25 mouse cellular contexts compared by ENCODE assay signal in genomic region chr11:85825823-85826222, GRCm38 (mm10). TPM values are rescaled to one million over a fixed set of nuclear protein-coding genes. Genes with fewer than 3 reads are reported as not detected.
DNase-seq lines count a peak whose midpoint lies in the region; TF ChIP-seq lines count a peak whose summit lies in the region.
"Had no signal": no experiment of that assay in that cellular context is flagged by ENCODE, and none has a peak within 500 bp of the region (broad histone marks: within the 10 kb centered on the region; RNA-seq: fewer than 3 reads in every experiment).

No protein-coding gene starts in this region.

- WGBS in heart, embryonic 10.5 days = 45% methylated on average over 7 of the region's 7 CpGs
- WGBS in heart, adult 2 months = 68% methylated on average over 7 of the region's 7 CpGs

- peaks cover 98% of the 10 kb centered on the region for H3K27me3 ChIP-seq in heart, embryonic 10.5 days (ENCODE audit: insufficient read depth, poor library complexity, severe bottlenecking)
- H3K27me3 ChIP-seq in heart, adult 2 months (ENCODE audit: control insufficient read depth, insufficient read depth, low read length) = peaks cover 4% of the 10 kb centered on the region; the same call in 1 of the 2 replicates

- no peak for TF ChIP-seq EP300 in heart, adult 2 months (IDR thresholded peaks at IDR 0.05; ENCODE audit: insufficient read depth, low read depth, low read length)

- DNase-seq in heart, embryonic 10.5 days (ENCODE audit: low spot score) = no peak
- DNase-seq in heart, adult 2 months = no peak
- peak; percentile 82 for DNase-seq in kidney, adult 11 months
- DNase-seq in kidney, adult 8-10 months = peak; percentile 74 to 81
- peak; percentile 67 for DNase-seq in kidney, postnatal 14 days
- no peak for DNase-seq in cerebellum, postnatal 36 days
- DNase-seq in frontal cortex, postnatal 36 days (ENCODE audit: low spot score in 2 of 2) = no peak
- no peak for DNase-seq in spleen, adult 18-20 months
- DNase-seq: cerebellum, adult 9-10 months; gastrocnemius, postnatal 10 days; heart, adult 18-20 months had no signal

- H3K9me3 ChIP-seq in heart, embryonic 10.5 days = no peaks in the 10 kb centered on the region
- H3K9me3 ChIP-seq: hindbrain, embryonic 10.5 days; midbrain, embryonic 12.5 days; neural tube, embryonic 13.5 days had no signal

- no peak overlapping the region for H3K4me3 ChIP-seq in heart, embryonic 10.5 days
- no peak overlapping the region for H3K4me3 ChIP-seq in heart, adult 2 months
- H3K4me3 ChIP-seq: hindbrain, embryonic 10.5 days; midbrain, embryonic 12.5 days; neural tube, embryonic 13.5 days had no signal

- peak overlapping the region; percentile 65 for H3K27ac ChIP-seq in heart, embryonic 10.5 days
- no peak overlapping the region for H3K27ac ChIP-seq in heart, adult 2 months
- H3K27ac ChIP-seq: hindbrain, postnatal 0 days; liver, embryonic 14.5 days; midbrain, embryonic 12.5 days; neural tube, embryonic 13.5 days had no signal

- no peaks in the 10 kb centered on the region for H3K79me2 ChIP-seq in heart, adult 2 months (replicated peaks; ENCODE audit: control insufficient read depth, insufficient read depth, low read length)

- no peaks in the 10 kb centered on the region for H3K36me3 ChIP-seq in heart, embryonic 10.5 days
- H3K36me3 ChIP-seq in heart, adult 2 months (ENCODE audit: control insufficient read depth, insufficient read depth, low read length) = no peaks in the 10 kb centered on the region
- H3K36me3 ChIP-seq: hindbrain, embryonic 10.5 days; midbrain, embryonic 12.5 days; neural tube, embryonic 13.5 days had no signal

- peaks cover 97% of the 10 kb centered on the region for H3K4me1 ChIP-seq in heart, embryonic 10.5 days
- 0 out of 2 replicates have a peak, but pooled peaks cover 2% of the 10 kb centered on the region for H3K4me1 ChIP-seq in heart, adult 2 months (ENCODE audit: control insufficient read depth, insufficient read depth, low read length)

- TF ChIP-seq POLR2A in heart, adult 2 months (IDR thresholded peaks at IDR 0.05; ENCODE audit: insufficient read depth, low read depth, low read length) = no peak

- no peak for TF ChIP-seq CTCF in heart, adult 2 months (IDR thresholded peaks at IDR 0.05)

- intact Hi-C loops in heart, adult 2 months (cut with DNase I) = no loop called here

- no peak overlapping the region for H3K9ac ChIP-seq in heart, adult 2 months (ENCODE audit: low read depth, low read length)
- H3K9ac ChIP-seq: liver, embryonic 14.5 days; midbrain, embryonic 12.5 days; neural tube, embryonic 13.5 days had no signal

RNA-seq across cellular contexts. Expression of gene Tbx2, which starts 6.5 kb away (rescaled TPM):
- polyA plus RNA-seq in heart, embryonic 10.5 days (2016; fragmentation: Nextera tagmentation; extraction: Ambion mirVana) = 2.5 and 7.6 TPM in 2 replicates
- total RNA-seq in heart, adult 2 months (2021) = 1 to 10 TPM; 5.5 to 5.7 TPM
- polyA plus RNA-seq in heart, adult 2 months (2012; rRNA removed) = 6.9 and 7.5 TPM in 2 replicates

RNA-seq across cellular contexts. Expression of gene Gm11444, which starts 24.3 kb away (rescaled TPM):
- polyA plus RNA-seq in heart, embryonic 10.5 days (2016; fragmentation: Nextera tagmentation; extraction: Ambion mirVana) = not detected in 2 replicates
- not detected for total RNA-seq in heart, adult 2 months (2021)
- polyA plus RNA-seq in heart, adult 2 months (2012; rRNA removed) = not detected in 2 replicates
- total RNA-seq: gastrocnemius, postnatal 10 days; heart, adult 18-20 months; hindbrain, postnatal 0 days; layer of hippocampus, adult 18-20 months; layer of hippocampus, postnatal 25 days; left cerebral cortex, postnatal 14 days had no signal
- polyA plus RNA-seq: cortical plate, adult 2 months; embryonic facial prominence, embryonic 14.5 days; heart, embryonic 16.5 days; hindbrain, embryonic 10.5 days; hindbrain, postnatal 0 days; limb, embryonic 14.5 days; liver, embryonic 14.5 days; lung, embryonic 16.5 days; midbrain, embryonic 12.5 days; neural tube, embryonic 13.5 days; small intestine, adult 2 months had no signal

Comparison
In these comparisons a context has a peak if more than half of its experiments do, and no peak if none do; other contexts are left out.
1. DNase-seq: peak in kidney, adult 11 months (single experiment), kidney, adult 8-10 months (2 of 2) and kidney, postnatal 14 days (single experiment); none in heart, embryonic 10.5 days (single experiment), heart, adult 2 months (0 of 2), cerebellum, postnatal 36 days (0 of 2), frontal cortex, postnatal 36 days (0 of 2) and spleen, adult 18-20 months (0 of 2).